Mouse (Mus musculus): Measurements from ENCODE around the gene Ncs1.

DNA sequence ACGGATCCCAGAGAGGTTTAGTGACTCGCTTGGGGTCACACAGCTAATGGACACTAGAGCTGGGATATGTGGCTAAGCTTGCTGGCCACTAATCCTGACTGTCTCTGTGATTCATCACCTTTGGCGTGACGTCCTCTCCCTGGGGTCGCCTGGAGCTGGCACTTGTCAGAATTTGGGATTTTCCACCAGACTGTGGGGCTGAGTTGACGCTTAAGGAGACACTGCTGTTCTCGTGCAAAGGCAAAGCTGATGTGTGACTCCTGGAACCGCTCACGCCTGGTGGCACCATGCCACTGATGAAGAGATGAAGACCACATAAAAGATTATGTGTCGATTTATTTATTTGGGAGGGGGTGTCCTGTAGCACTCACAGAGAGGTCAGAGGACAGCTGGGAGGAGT is 54.4 kb downstream of the Ncs1 start:
- TF ChIP-seq CTCF (conservative IDR thresholded peaks at IDR 0.05; ENCODE audit: low read length) (no peak), POU5F1 (IDR thresholded peaks at IDR 0.05; ENCODE audit: borderline replicate concordance, low read length) (no peak), NANOG (IDR thresholded peaks at IDR 0.05; ENCODE audit: borderline replicate concordance, low read length) (no peak)

Data from E14TG2a.4 (cell line).